Mouse (Mus musculus): Measurements from ENCODE around the gene Atp13a4. TPM values are rescaled to one million over a fixed set of nuclear protein-coding genes. Genes with fewer than 3 reads are reported as not detected.

Gene Atp13a4
- polyA plus RNA-seq, 1 experiment from 2014 or later: not detected

GRCm38 (mm10) chr16:29512495-29512894 is 32.2 kb downstream of the Atp13a4 start:
- Histone ChIP-seq H3K4me1 (ENCODE audit: control insufficient read depth, insufficient read depth, low read length) (no peaks in the 10 kb centered on the region), H3K4me2 (ENCODE audit: low read depth, low read length) (no peak overlapping the region), H3K4me3 (ENCODE audit: low read depth, low read length) (no peak overlapping the region), H3K27me3 (ENCODE audit: control insufficient read depth, insufficient read depth, low read length) (no peaks in the 10 kb centered on the region), H3K9ac (replicated peaks; ENCODE audit: low read length) (no peak overlapping the region), H3K27ac (replicated peaks; ENCODE audit: low read depth, low read length) (no peak overlapping the region), H3K36me3 (replicated peaks; ENCODE audit: control insufficient read depth, insufficient read depth, low read depth, low read length) (no peaks in the 10 kb centered on the region), H3K9me3 (replicated peaks; ENCODE audit: control insufficient read depth, low read length) (no peaks in the 10 kb centered on the region)
- ATAC-seq (replicated peaks; ENCODE audit: insufficient number of reproducible peaks, low FRiP score, low TSS enrichment, low read depth): no peak
- DNase-seq (ENCODE audit: low spot score): no peak
- WGBS: 78% methylated on average over 3 of the region's 3 CpGs

DNA sequence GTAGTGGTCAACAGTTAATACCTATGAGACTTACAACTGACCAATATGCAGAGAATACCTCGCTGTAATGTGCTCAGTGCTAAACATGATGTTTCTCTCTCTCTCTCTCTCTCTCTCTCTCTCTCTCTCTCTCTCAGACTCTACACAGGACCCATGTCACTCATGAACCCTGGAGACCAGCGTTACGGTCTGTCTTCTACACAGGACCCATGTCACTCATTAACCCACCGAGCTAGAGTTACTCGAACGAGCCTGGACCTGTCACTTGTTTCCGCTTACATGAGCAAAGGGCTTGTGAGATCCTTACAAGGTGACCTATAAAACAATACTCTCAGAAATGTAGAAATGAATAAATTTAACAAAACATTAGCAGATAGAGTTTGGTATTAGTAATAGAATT is 33.9 kb downstream of the Atp13a4 start:
- H3K36me3 ChIP-seq (replicated peaks; ENCODE audit: control insufficient read depth, insufficient read depth, low read depth, low read length): no peaks in the 10 kb centered on the region
- DNase-seq (ENCODE audit: low spot score) (no peak), ATAC-seq (replicated peaks; ENCODE audit: insufficient number of reproducible peaks, low FRiP score, low TSS enrichment, low read depth) (no peak)
- WGBS: 83% methylated on average over 7 of the region's 7 CpGs
- no peaks in the 10 kb centered on the region for H3K27me3 ChIP-seq (ENCODE audit: control insufficient read depth, insufficient read depth, low read length)
- no peak overlapping the region for H3K4me3 ChIP-seq (ENCODE audit: low read depth, low read length)
- H3K9me3 ChIP-seq (replicated peaks; ENCODE audit: control insufficient read depth, low read length): no peaks in the 10 kb centered on the region
- H3K4me2 ChIP-seq (ENCODE audit: low read depth, low read length): no peak overlapping the region
- H3K9ac ChIP-seq (replicated peaks; ENCODE audit: low read length): no peak overlapping the region
- no peak overlapping the region for H3K27ac ChIP-seq (replicated peaks; ENCODE audit: low read depth, low read length)
- no peaks in the 10 kb centered on the region for H3K4me1 ChIP-seq (ENCODE audit: control insufficient read depth, insufficient read depth, low read length)

GRCm38 (mm10) chr16:29509881-29510280 is 34.8 kb downstream of the Atp13a4 start:
- ATAC-seq (replicated peaks; ENCODE audit: insufficient number of reproducible peaks, low FRiP score, low TSS enrichment, low read depth): no peak

GRCm38 (mm10) chr16:29504671-29505070 is 40.0 kb downstream of the Atp13a4 start:
- Histone ChIP-seq H3K4me1 (ENCODE audit: control insufficient read depth, insufficient read depth, low read length) (no peaks in the 10 kb centered on the region), H3K4me2 (ENCODE audit: low read depth, low read length) (no peak overlapping the region), H3K4me3 (ENCODE audit: low read depth, low read length) (no peak overlapping the region), H3K36me3 (replicated peaks; ENCODE audit: control insufficient read depth, insufficient read depth, low read depth, low read length) (no peaks in the 10 kb centered on the region), H3K27ac (replicated peaks; ENCODE audit: low read depth, low read length) (no peak overlapping the region), H3K27me3 (ENCODE audit: control insufficient read depth, insufficient read depth, low read length) (no peaks in the 10 kb centered on the region), H3K9ac (replicated peaks; ENCODE audit: low read length) (no peak overlapping the region), H3K9me3 (replicated peaks; ENCODE audit: control insufficient read depth, low read length) (no peaks in the 10 kb centered on the region)
- ATAC-seq (replicated peaks; ENCODE audit: insufficient number of reproducible peaks, low FRiP score, low TSS enrichment, low read depth): no peak
- 79% methylated on average over 4 of the region's 4 CpGs for WGBS
- no peak for DNase-seq (ENCODE audit: low spot score)

More at GRCm38 (mm10) chr16:29509881-29510280, 34.8 kb downstream of the Atp13a4 start:
- Histone ChIP-seq H3K9ac (replicated peaks; ENCODE audit: low read length) (no peak overlapping the region), H3K4me3 (ENCODE audit: low read depth, low read length) (no peak overlapping the region), H3K4me1 (ENCODE audit: control insufficient read depth, insufficient read depth, low read length) (no peaks in the 10 kb centered on the region), H3K9me3 (replicated peaks; ENCODE audit: control insufficient read depth, low read length) (no peaks in the 10 kb centered on the region), H3K27ac (replicated peaks; ENCODE audit: low read depth, low read length) (no peak overlapping the region), H3K36me3 (replicated peaks; ENCODE audit: control insufficient read depth, insufficient read depth, low read depth, low read length) (no peaks in the 10 kb centered on the region), H3K27me3 (ENCODE audit: control insufficient read depth, insufficient read depth, low read length) (no peaks in the 10 kb centered on the region), H3K4me2 (ENCODE audit: low read depth, low read length) (no peak overlapping the region)
- WGBS: 89% methylated on average over 3 of the region's 3 CpGs
- no peak for DNase-seq (ENCODE audit: low spot score)

- Histone ChIP-seq H3K27me3 (ENCODE audit: control insufficient read depth, insufficient read depth, low read length) (no peaks in the 10 kb centered on the region), H3K4me3 (ENCODE audit: low read depth, low read length) (no peak overlapping the region), H3K4me2 (ENCODE audit: low read depth, low read length) (no peak overlapping the region), H3K9ac (replicated peaks; ENCODE audit: low read length) (no peak overlapping the region), H3K4me1 (ENCODE audit: control insufficient read depth, insufficient read depth, low read length) (no peaks in the 10 kb centered on the region), H3K9me3 (replicated peaks; ENCODE audit: control insufficient read depth, low read length) (no peaks in the 10 kb centered on the region), H3K36me3 (replicated peaks; ENCODE audit: control insufficient read depth, insufficient read depth, low read depth, low read length) (no peaks in the 10 kb centered on the region), H3K27ac (replicated peaks; ENCODE audit: low read depth, low read length) (no peak overlapping the region)
- 83% methylated on average over 9 of the region's 9 CpGs for WGBS
- ATAC-seq (replicated peaks; ENCODE audit: insufficient number of reproducible peaks, low FRiP score, low TSS enrichment, low read depth): no peak
- DNase-seq (ENCODE audit: low spot score): no peak
Observed at GRCm38 (mm10) chr16:29504198-29504597, 40.5 kb downstream of the Atp13a4 start.

GRCm38 (mm10) chr16:29491031-29491430 is 53.6 kb downstream of the Atp13a4 start:
- Histone ChIP-seq H3K9me3 (replicated peaks; ENCODE audit: control insufficient read depth, low read length) (no peaks in the 10 kb centered on the region), H3K9ac (replicated peaks; ENCODE audit: low read length) (no peak overlapping the region), H3K4me3 (ENCODE audit: low read depth, low read length) (no peak overlapping the region), H3K27me3 (ENCODE audit: control insufficient read depth, insufficient read depth, low read length) (no peaks in the 10 kb centered on the region), H3K4me1 (ENCODE audit: control insufficient read depth, insufficient read depth, low read length) (no peaks in the 10 kb centered on the region), H3K36me3 (replicated peaks; ENCODE audit: control insufficient read depth, insufficient read depth, low read depth, low read length) (no peaks in the 10 kb centered on the region), H3K4me2 (ENCODE audit: low read depth, low read length) (no peak overlapping the region), H3K27ac (replicated peaks; ENCODE audit: low read depth, low read length) (no peak overlapping the region)
- 81% methylated on average over 3 of the region's 3 CpGs for WGBS
- DNase-seq (ENCODE audit: low spot score) (no peak), ATAC-seq (replicated peaks; ENCODE audit: insufficient number of reproducible peaks, low FRiP score, low TSS enrichment, low read depth) (no peak)

DNA sequence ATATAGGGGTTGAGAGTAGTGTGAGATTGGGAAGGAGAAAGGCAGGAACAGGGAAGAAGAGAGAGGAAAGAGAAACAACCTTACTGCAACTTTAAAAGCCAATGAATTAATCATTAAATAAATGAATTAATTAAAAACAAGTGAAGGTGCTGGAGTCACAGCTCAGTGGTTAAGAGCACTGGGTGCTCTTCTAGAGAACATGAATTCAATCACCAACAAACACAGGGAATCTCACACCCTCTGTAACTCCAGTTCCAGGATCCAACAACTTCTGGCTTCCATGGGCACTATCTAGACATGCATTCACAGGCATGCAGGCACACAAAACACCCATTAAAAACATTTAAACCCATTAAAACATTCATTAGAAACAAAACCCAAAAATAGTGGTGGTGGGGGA is 63.2 kb downstream of the Atp13a4 start:
- Histone ChIP-seq H3K4me2 (ENCODE audit: low read depth, low read length) (no peak overlapping the region), H3K9ac (replicated peaks; ENCODE audit: low read length) (no peak overlapping the region), H3K36me3 (replicated peaks; ENCODE audit: control insufficient read depth, insufficient read depth, low read depth, low read length) (no peaks in the 10 kb centered on the region), H3K9me3 (replicated peaks; ENCODE audit: control insufficient read depth, low read length) (no peaks in the 10 kb centered on the region), H3K27me3 (ENCODE audit: control insufficient read depth, insufficient read depth, low read length) (no peaks in the 10 kb centered on the region), H3K4me1 (ENCODE audit: control insufficient read depth, insufficient read depth, low read length) (no peaks in the 10 kb centered on the region), H3K4me3 (ENCODE audit: low read depth, low read length) (no peak overlapping the region), H3K27ac (replicated peaks; ENCODE audit: low read depth, low read length) (no peak overlapping the region)
- no peak for DNase-seq (ENCODE audit: low spot score)
- no peak for ATAC-seq (replicated peaks; ENCODE audit: insufficient number of reproducible peaks, low FRiP score, low TSS enrichment, low read depth)

DNA sequence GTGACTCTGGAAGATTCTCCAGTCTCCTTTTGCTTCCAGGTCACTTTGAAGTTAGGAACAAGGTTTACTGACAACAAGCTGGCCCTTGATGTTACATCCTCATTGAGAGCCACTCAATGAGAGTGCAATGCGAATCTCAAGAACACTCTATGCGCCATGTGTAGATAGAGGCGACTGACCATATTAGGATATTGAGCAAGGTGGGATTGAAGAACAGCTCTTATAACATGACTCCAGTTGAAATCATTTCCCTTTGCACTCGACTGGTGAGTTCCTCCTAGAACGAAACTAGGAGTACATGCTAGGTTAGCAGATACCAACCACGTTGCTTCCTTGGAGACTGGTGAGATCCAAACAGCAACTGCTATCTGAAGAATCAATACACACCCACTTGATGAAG is 64.3 kb downstream of the Atp13a4 start:
- H3K9ac ChIP-seq (replicated peaks; ENCODE audit: low read length): no peak overlapping the region
- ATAC-seq (replicated peaks; ENCODE audit: insufficient number of reproducible peaks, low FRiP score, low TSS enrichment, low read depth) (no peak), DNase-seq (ENCODE audit: low spot score) (no peak)
- H3K36me3 ChIP-seq (replicated peaks; ENCODE audit: control insufficient read depth, insufficient read depth, low read depth, low read length): no peaks in the 10 kb centered on the region
- no peak overlapping the region for H3K27ac ChIP-seq (replicated peaks; ENCODE audit: low read depth, low read length)
- WGBS: 88% methylated on average over 6 of the region's 6 CpGs
- H3K27me3 ChIP-seq (ENCODE audit: control insufficient read depth, insufficient read depth, low read length): no peaks in the 10 kb centered on the region
- H3K4me1 ChIP-seq (ENCODE audit: control insufficient read depth, insufficient read depth, low read length): no peaks in the 10 kb centered on the region
- H3K4me3 ChIP-seq (ENCODE audit: low read depth, low read length): no peak overlapping the region
- no peaks in the 10 kb centered on the region for H3K9me3 ChIP-seq (replicated peaks; ENCODE audit: control insufficient read depth, low read length)
- no peak overlapping the region for H3K4me2 ChIP-seq (ENCODE audit: low read depth, low read length)

All from embryonic facial prominence, embryonic 11.5 days (tissue).